Mouse (Mus musculus): ENCODE data around the gene Alox5ap. TPM values are rescaled to one million over a fixed set of nuclear protein-coding genes. Genes with fewer than 3 reads are reported as not detected.

Alox5ap gene
- 10 to 100 TPM; 10.1 to 12.0 TPM for total RNA-seq (2021)

GRCm38 (mm10) chr5:149264405-149264804 is at the start of gene Alox5ap:
Alox5ap (plus strand) TSS chr5:149264767.
- intact Hi-C loops (cut with DNase I) = no loop called here

DNA sequence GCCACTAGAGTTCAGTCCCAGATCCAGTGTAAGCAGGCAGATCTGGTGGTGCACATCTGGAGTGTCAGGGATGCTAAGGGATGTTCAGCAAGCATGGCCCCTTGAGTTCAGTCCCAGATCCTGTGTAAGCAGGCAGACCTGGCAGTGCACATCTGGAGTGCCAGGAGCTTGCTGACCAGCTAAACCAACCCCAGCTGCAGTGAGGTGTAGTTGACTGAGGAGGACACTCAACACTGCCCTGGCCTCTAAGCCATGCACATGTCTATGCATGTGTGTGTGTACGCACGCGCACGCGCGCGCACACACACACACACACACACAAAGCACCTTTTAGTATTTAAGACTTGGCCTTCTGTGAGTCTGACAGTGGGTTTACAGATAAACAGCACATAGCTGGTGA is 49.0 kb upstream of the Alox5ap start:
- DNase-seq = no peak
- intact Hi-C loops (cut with DNase I) = no loop called here

More at GRCm38 (mm10) chr5:149264405-149264804, at the start of gene Alox5ap:
- DNase-seq = no peak

DNA sequence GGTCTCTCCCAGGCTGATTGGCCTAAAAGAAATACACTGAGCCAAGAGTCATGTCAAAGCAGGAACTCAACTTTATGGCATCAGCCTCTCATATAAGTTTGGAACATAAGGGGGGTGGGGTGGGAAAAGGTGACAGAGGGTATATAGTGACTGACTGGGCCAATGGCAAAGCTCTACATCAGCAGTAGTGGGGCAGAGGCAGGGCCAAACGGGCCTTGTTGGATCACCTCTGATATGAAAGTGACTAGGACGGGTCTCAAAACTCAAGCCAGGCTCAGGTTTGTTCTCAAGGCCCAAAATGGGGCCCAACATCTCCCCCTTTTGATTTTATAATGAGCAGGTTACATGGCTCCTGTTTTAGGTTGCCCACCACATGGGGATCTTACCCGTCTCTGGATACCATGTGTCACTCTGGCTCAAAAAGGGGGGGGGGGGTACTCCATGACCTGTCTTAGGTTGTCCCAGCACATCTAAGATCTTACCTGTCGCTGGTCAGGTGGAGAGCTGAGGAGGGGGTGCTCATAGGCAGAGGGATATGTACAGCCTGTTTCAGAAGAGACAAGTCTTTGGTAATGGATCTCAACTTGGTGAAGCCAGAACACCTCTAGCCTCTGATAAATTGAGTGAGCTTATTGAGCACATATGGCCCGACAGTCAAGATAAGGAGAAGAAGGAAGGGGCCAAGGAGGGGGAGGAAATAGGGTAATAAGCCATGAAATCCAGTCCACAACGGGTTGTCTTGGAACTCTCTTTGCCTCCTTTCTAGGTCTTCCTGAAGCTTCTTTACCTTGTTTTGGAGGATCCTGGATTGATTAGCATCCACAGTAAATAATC is 46.8 kb upstream of the Alox5ap start:
- intact Hi-C loops (cut with DNase I) = no loop called here
- DNase-seq = no peak

DNA sequence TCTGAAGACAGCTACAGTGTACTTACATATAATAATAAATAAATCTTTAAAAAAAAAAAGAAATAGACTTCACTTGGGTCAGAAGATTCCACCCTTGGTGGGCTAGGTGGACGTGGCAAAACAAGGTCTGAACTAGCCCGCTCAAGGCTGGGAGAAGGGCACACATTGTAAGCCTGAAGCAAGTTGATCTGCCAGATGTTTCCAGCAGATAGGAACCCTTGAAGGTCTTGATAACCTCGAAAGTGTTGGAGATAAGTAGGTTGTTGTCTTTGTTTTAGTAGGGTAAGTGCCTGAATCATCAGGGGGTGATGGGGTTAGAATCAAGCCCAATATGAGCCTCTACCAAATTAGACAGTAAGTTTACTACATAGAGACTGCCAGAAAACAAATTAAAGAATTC is 45.1 kb upstream of the Alox5ap start:
- intact Hi-C loops (cut with DNase I) = no loop called here
- DNase-seq = no peak

DNA sequence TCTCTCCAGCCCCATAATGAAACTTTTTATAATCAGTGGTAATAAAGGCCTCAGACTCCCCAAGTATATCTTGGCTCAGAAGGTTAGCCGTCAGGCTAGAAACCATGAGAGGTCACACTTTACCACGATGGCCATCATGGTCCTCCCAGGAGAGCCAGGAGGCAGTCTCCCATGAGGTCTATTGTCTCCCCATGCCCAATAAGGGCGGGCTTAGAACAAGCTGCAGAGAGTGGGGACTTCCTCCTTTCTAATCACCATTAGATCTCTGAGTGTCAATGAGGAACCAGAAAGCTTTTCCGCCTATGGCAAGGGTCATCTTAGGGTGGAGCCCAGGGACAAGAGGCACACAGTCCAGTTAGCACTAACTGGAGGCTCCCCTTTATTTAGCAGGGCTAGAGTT is 43.2 kb upstream of the Alox5ap start:
- intact Hi-C loops (cut with DNase I) = no loop called here
- DNase-seq = no peak

DNA sequence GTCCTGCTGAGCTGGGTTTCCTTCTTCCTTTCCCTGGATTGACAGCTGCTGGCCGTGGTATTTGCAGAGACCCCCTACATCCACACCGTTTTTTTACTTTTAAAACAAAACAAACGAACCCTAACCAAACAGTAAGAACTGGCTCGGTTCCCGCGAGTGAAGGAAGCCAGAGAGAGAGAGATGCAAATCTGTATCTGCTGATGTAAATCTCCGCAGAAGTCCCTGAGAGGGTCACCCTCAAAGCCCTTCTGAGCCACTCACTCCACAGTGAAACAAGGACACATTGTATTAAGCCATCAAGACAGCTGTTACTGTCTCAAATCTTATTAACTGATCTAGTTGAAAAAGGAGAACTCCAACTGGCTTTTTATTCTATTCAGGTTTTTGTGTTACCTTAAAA is 39.9 kb upstream of the Alox5ap start:
- intact Hi-C loops (cut with DNase I) = loop anchor here (5.0 kb wide), 1 partner anchor 172 kb away; no protein-coding TSS in a partner anchor
- no peak for DNase-seq

DNA sequence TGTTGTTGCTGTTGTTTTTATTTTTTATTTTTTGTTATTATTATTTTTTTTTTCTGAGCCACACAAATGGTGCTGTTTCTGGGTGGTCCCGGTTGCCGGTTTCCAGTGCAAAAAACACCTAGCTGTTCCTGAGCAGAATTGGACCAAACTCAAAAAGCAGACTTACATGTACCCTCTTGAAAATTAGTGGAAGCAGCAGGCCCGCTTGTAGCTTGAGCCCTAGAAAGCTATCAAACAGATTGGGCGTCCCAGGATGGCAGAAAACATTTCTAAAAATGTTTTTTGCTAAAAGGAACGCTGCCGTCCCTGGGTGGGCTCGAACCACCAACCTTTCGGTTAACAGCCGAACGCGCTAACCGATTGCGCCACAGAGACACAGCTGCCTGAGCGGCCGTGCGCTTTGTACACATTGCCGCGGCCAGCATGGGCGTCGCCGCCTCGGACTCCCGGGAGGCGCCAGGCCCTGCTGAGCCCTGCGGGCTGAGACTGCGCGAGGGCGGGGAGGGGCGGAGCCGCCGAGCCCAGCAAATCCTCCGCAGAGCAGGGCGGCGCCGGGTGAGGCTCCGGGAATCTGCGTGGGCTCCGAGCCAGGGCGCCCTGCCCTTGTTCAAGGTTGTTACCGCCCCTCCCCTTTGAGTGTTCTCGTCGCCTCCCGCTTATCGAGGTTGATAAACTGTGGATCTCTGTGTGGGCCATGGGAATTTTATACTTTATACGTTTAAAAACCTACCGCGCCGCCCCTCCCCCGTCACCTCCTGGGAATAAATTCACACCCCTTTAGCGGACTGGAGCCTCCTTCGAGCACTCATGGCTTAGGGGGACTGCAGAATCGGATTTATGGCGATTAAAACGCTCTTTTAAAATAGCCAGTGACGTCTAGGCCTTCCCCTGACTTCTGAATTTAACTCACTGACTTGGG is 35.6 kb upstream of the Alox5ap start:
- intact Hi-C loops (cut with DNase I) = loop anchor here (1.0 to 5.0 kb wide), 2 partner anchors 45 to 177 kb away; partner anchors contain the start of genes Hmgb1 and Uspl1
- peak; percentile 99 to 100 for DNase-seq

- peak in 1 of 2 experiments; percentile 28 for DNase-seq
- intact Hi-C loops (cut with DNase I) = loop anchor here (5.0 kb wide), 1 partner anchor 177 kb away; no protein-coding TSS in a partner anchor
Observed at GRCm38 (mm10) chr5:149229619-149230339, 34.8 kb upstream of the Alox5ap start.

DNA sequence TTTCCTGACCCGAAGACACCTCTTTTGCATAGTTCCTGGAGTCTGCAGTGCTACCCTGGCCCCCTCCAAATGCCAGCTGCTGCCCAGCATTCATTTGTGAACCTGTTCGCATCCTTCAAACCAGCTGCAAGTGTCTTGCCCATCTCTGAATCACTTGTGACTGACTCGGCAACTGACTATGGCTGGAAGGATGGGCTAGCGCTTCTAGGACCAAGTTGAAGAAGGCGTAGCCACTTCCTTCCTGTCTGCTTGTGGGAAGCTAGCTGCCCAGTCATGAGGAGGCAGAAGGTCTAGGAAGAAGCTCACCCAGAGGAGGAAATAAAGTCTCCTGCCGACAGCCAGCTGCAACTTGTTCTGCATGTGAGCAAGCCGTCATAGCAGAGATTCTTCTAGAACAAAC is 29.6 kb upstream of the Alox5ap start:
- intact Hi-C loops (cut with DNase I) = no loop called here
- DNase-seq = peak in 1 of 2 experiments; percentile 19

DNA sequence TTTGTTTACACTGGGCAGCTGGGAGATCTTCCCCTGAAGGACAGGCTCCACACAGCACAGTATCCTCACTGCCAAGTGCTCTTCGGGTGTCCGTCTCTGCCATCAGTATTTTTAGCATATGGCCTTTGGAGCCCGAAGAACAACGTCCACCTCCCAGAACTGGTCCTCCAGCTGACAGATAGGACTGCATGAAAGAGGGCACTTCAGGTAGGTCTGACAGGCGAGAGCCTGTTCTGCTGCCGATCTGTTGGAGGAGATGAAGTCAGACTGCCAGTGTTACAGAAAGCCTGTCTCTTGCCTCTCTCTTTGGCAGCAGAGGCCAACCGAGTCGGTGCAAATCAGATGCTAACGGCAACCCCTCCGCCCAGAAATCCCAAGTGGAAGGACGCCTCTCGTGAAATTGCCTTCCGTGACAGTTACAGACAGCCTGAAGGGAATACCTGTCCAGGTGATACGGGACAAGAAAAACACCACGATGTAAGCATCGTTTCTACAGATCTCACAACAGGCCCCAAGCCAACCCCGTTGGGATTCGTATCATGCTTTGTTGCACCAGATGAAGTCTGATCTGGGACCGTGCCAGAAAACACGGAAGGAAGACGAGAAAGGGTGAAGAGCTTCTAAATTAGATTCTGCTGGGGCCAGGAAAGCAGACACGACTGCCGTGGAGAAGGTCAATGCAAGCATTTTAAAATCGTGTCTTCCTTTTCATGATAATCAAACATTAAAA is 27.2 kb upstream of the Alox5ap start:
- peak in 1 of 2 experiments; percentile 41 for DNase-seq

GRCm38 (mm10) chr5:149242467-149242866 is 22.1 kb upstream of the Alox5ap start:
- no peak for DNase-seq
- intact Hi-C loops (cut with DNase I) = no loop called here

More for the DNA sequence above, 27.2 kb upstream of the Alox5ap start:
- intact Hi-C loops (cut with DNase I) = no loop called here

- peak; percentile 40 to 42 for DNase-seq
- intact Hi-C loops (cut with DNase I) = no loop called here
Observed at GRCm38 (mm10) chr5:149243053-149243452, 21.5 kb upstream of the Alox5ap start.

DNA sequence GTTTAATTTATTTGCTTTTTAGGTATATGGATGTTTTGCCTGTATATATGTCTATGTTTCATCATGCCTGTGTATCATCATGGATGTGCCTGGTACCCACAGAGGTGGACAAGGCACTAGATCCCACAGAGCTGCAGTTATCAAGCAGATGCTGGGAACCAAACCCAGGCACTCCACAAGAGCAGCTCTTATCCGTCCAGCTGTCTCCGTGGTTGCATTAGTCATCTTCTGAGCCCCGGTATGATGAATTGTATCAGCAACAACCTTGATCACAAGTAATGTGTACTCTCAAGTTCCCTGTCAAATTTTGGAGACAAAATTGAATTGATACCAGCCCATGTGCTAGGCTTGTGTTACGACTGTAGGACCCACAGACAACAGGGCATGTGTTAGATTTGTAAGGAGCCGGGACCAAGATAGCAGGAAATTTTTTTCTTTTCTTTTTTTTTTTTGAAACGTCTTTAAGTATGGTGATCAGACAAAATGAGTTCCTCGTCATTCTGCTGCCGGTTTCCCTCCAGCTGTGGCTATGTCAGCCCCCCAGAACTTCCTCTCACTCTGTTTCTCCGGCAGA is 19.1 kb upstream of the Alox5ap start:
- intact Hi-C loops (cut with DNase I) = no loop called here
- DNase-seq = no peak

DNA sequence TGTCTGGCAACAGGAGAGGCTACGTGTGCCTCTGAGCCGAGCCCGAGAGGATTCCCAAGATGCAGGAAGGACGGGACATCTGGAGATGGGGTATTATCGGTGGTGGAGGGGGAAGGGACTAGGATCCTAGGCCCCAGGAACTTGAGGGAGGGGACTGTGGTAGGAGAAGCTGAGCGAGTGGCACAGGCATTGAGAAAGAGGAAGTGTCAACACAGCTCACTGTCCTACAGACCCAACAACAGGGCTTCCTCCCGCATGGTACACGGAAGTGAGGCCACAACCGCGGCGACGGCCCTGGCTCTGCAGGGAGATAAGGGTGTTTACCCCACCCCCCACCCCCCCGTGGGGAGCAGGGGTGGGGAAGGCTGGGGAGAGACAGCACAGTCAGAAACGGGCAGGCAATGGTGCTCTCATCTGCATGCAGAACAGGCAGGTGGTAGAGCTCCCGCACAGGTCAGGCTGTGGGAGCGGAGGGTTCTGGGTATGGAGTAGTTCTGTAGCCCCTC is 18.5 kb upstream of the Alox5ap start:
- DNase-seq = peak; percentile 56 to 62
- intact Hi-C loops (cut with DNase I) = no loop called here

GRCm38 (mm10) chr5:149247047-149247904 is 17.3 kb upstream of the Alox5ap start:
- intact Hi-C loops (cut with DNase I) = no loop called here
- DNase-seq = peak; percentile 39 to 49

GRCm38 (mm10) chr5:149252303-149252702 is 12.3 kb upstream of the Alox5ap start:
- intact Hi-C loops (cut with DNase I) = no loop called here
- DNase-seq = no peak

GRCm38 (mm10) chr5:149253491-149253890 is 11.1 kb upstream of the Alox5ap start:
- intact Hi-C loops (cut with DNase I) = no loop called here

DNA sequence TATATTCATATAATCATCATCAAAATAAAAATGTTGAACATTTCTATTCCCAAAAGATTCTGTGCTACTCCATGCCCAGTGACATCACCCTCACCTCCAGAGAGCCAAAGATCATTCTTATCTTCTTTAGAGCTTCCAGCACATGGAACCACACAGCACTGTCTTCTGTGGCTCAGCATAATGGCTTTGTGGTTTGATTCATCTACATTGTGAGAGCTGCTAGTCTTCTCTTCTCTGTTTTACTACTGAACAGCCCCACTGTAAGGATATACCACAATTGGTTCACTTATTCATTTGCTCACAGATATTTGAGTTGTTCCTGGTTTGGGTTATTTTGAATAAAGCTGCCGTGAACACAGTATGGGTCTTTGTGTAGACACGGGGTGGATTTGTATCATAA is 9.0 kb upstream of the Alox5ap start:
- no peak for DNase-seq
- intact Hi-C loops (cut with DNase I) = no loop called here

More at GRCm38 (mm10) chr5:149253491-149253890, 11.1 kb upstream of the Alox5ap start:
- no peak for DNase-seq
